Mouse (Mus musculus) limb, embryonic 10.5 days (tissue): ENCODE results near the gene Pla2g2f. TPM values are rescaled to one million over a fixed set of nuclear protein-coding genes. Genes with fewer than 3 reads are reported as not detected.

Source experiments
- DNase-seq: peaks from one replicate; pipeline ENCODE4 v3.0.0-alpha.2; 2017; ENCODE audit warnings: low spot score
- H3K27ac ChIP-seq: fragments of 300-500 bp; sonication (generic); 2 replicates; pipeline ENCODE4 v1.5.1; 2016; ENCODE audit warnings: mild to moderate bottlenecking
- H3K27me3 ChIP-seq: fragments of 300-500 bp; sonication (generic); 2 replicates; pipeline ENCODE4 v1.6.1; 2016; ENCODE audit warnings: low read depth, mild to moderate bottlenecking; ENCODE audit not compliant: poor library complexity, severe bottlenecking
- H3K36me3 ChIP-seq: fragments of 300-500 bp; sonication (generic); 2 replicates; pipeline ENCODE4 v1.6.1; 2016; ENCODE audit warnings: mild to moderate bottlenecking, moderate library complexity
- H3K4me1 ChIP-seq: fragments of 300-500 bp; sonication (generic); 2 replicates; pipeline ENCODE4 v1.6.1; 2016
- H3K4me3 ChIP-seq: fragments of 300-500 bp; sonication (generic); 2 replicates; pipeline ENCODE4 v1.5.1; 2016; ENCODE audit warnings: mild to moderate bottlenecking, moderate library complexity
- H3K9me3 ChIP-seq: fragments of 300-500 bp; sonication (generic); replicated peaks from 2 replicates; pipeline ENCODE4 v1.6.1; 2016; ENCODE audit warnings: mild to moderate bottlenecking
- WGBS: fragments of 180-500 bp; shearing (Covaris S2); methylation state at CpG from one replicate; pipeline ENCODE4 v1.1.7; 2016; 5-methylcytosine and 5-hydroxymethylcytosine counted together
- polyA plus RNA-seq: library from polyadenylated mRNA; unstranded; fragments of >200 nt; fragmentation: Nextera tagmentation; extraction: Ambion mirVana; gene quantifications from 2 replicates; pipeline ENCODE4 v1.2.1, GENCODE M21; 2016

The Pla2g2f gene
- polyA plus RNA-seq, 1 experiment from 2014 or later, result 0.09 TPM

GRCm38 (mm10) chr4:138708636-138709035, 48.8 kb downstream of the Pla2g2f start:
- 9% methylated on average over 7 of the region's 7 CpGs for WGBS
- peaks cover 15% of the 10 kb centered on the region for H3K4me1 ChIP-seq
- H3K36me3 ChIP-seq, result no peaks in the 10 kb centered on the region
- no peak overlapping the region for H3K4me3 ChIP-seq
- H3K27ac ChIP-seq, result no peak overlapping the region
- H3K9me3 ChIP-seq, result no peaks in the 10 kb centered on the region
- no peaks in the 10 kb centered on the region for H3K27me3 ChIP-seq
- DNase-seq, result peak; percentile 69

DNA sequence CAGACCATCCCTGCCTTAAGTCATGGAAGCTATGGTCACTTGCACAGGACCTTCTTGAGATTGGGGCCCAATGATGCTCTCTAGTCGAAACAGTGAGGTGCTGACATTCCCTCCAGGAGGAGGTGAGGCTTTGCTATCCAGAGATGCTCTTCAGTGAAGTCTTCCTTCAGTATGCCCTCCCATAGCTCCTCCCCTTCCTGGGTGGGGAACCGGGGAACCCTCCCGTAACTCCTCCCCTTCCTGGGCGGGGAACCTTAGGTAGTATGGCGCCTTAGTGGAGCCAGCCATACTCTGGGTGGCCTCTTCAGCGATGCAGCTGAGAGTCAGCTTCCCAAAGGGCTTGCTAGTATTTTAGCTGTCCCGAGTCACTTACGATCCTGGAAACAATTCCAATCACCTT, 50.8 kb downstream of the Pla2g2f start:
- WGBS, result 95% methylated on average over 8 of the region's 8 CpGs
- Histone ChIP-seq H3K9me3 (no peaks in the 10 kb centered on the region), H3K27me3 (no peaks in the 10 kb centered on the region), H3K27ac (no peak overlapping the region), H3K4me1 (peaks cover 7% of the 10 kb centered on the region), H3K4me3 (no peak overlapping the region), H3K36me3 (no peaks in the 10 kb centered on the region)
- no peak for DNase-seq

DNA sequence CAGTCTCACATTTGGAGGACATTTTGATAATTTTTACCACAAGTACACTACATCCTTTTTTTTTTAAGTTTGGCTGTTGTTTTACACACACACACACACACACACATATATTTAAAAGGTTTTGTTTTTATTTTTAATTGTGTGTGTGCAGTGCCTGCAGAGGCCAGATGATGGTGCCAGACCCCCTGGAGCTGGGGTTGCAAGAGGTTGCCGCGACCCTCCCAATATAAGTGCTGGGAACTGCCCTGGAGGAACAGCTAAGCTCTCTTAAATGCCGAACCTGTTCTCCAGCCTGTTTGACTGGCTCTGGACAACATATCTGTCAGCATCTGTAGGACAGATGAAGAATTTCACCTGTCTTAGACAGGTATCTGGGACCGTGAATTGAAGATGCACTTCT, 53.3 kb downstream of the Pla2g2f start:
- Histone ChIP-seq H3K4me3 (no peak overlapping the region), H3K4me1 (peaks cover 7% of the 10 kb centered on the region), H3K27me3 (no peaks in the 10 kb centered on the region), H3K9me3 (no peaks in the 10 kb centered on the region), H3K27ac (no peak overlapping the region), H3K36me3 (no peaks in the 10 kb centered on the region)
- WGBS, result 90% methylated on average over 4 of the region's 4 CpGs
- DNase-seq, result no peak

- no peak for DNase-seq
- Histone ChIP-seq H3K4me3 (no peak overlapping the region), H3K36me3 (no peaks in the 10 kb centered on the region), H3K9me3 (no peaks in the 10 kb centered on the region), H3K4me1 (peaks cover 5% of the 10 kb centered on the region), H3K27me3 (no peaks in the 10 kb centered on the region), H3K27ac (no peak overlapping the region)
- 71% methylated on average over 7 of the region's 7 CpGs for WGBS
These were observed 53.8 kb downstream of the Pla2g2f start for GRCm38 (mm10) chr4:138703591-138703990.

- 87% methylated on average over 8 of the region's 8 CpGs for WGBS
- H3K27me3 ChIP-seq, result peaks cover 6% of the 10 kb centered on the region; the same call in 1 of the 2 replicates
- no peaks in the 10 kb centered on the region for H3K4me1 ChIP-seq
- no peak for DNase-seq
- H3K36me3 ChIP-seq, result no peaks in the 10 kb centered on the region
- no peak overlapping the region for H3K4me3 ChIP-seq
- no peaks in the 10 kb centered on the region for H3K9me3 ChIP-seq
- H3K27ac ChIP-seq, result no peak overlapping the region
These were observed 54.9 kb downstream of the Pla2g2f start for GRCm38 (mm10) chr4:138702528-138702927.

GRCm38 (mm10) chr4:138702031-138702430, 55.4 kb downstream of the Pla2g2f start:
- Histone ChIP-seq H3K4me1 (peaks cover 2% of the 10 kb centered on the region; the same call in 1 of the 2 replicates), H3K4me3 (no peak overlapping the region), H3K9me3 (no peaks in the 10 kb centered on the region), H3K36me3 (no peaks in the 10 kb centered on the region), H3K27ac (no peak overlapping the region), H3K27me3 (peaks cover 11% of the 10 kb centered on the region; the same call in 1 of the 2 replicates)
- WGBS, result 74% methylated on average over 2 of the region's 2 CpGs
- DNase-seq, result no peak

DNA sequence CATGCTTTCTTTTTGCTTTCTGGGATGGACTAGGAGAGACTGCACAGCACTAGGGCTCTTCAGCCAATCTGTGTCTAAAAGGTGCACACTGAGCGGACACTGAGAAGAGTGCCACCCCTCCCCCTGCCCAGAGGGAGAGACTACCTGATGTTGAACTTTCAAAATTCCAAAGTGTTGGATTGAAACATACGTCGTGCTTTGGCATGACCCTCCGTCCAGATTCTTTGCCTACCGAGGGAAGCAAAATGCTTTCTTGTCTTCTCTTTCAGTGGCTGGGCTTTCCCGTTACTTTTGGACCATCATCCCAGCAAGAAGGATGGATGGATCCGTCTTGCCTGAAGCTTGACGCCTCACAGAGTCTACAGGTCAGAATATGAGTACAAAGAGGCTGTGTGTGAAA, 56.3 kb downstream of the Pla2g2f start:
- no peak for DNase-seq
- Histone ChIP-seq H3K27ac (no peak overlapping the region), H3K27me3 (peaks cover 19% of the 10 kb centered on the region; the same call in 1 of the 2 replicates), H3K36me3 (no peaks in the 10 kb centered on the region), H3K9me3 (no peaks in the 10 kb centered on the region), H3K4me1 (peaks cover 3% of the 10 kb centered on the region; the same call in 1 of the 2 replicates), H3K4me3 (no peak overlapping the region)
- WGBS, result 71% methylated on average over 8 of the region's 8 CpGs

Other genes with a start within 250 kb of the Pla2g2f start
- gene Vwa5b1, start 121.7 kb downstream of the Pla2g2f start, polyA plus RNA-seq, result 0.14 and 0.18 TPM in 2 replicates
- gene Pla2g2c, start 32.8 kb downstream of the Pla2g2f start, polyA plus RNA-seq, result 0.64 and 0.80 TPM in 2 replicates
- gene Ubxn10, start 20.5 kb downstream of the Pla2g2f start, polyA plus RNA-seq, result 1.2 and 1.3 TPM in 2 replicates
- not detected in 2 replicates for gene Pla2g2d, start 18.1 kb upstream of the Pla2g2f start, polyA plus RNA-seq
- 0.15 and 0.30 TPM in 2 replicates for gene Pla2g5, start 105.9 kb upstream of the Pla2g2f start, polyA plus RNA-seq
- not detected in 2 replicates for gene Gm13030, start 116.3 kb upstream of the Pla2g2f start, polyA plus RNA-seq
- gene Pla2g2e, start 120.3 kb upstream of the Pla2g2f start, polyA plus RNA-seq, result 0.20 TPM in 1 of 2 replicates, not detected in the other
- gene Otud3, start 156.3 kb upstream of the Pla2g2f start, polyA plus RNA-seq, result 3.8 and 4.5 TPM in 2 replicates
- gene Rnf186, start 209.5 kb upstream of the Pla2g2f start, polyA plus RNA-seq, result not detected in 2 replicates
- 1.4 and 1.9 TPM in 2 replicates for gene Tmco4, start 215.3 kb upstream of the Pla2g2f start, polyA plus RNA-seq